Mouse (Mus musculus) skeletal muscle tissue, adult 2 months (tissue): ENCODE results near the gene Slc35e3.

ENCODE experiments used
- DNase-seq: peaks from one replicate; pipeline ENCODE4 v3.0.0-alpha.2; 2012; ENCODE audit warnings: low read depth, low spot score

Gene Slc35e3

GRCm38 (mm10) chr10:117698313-117699138, 47.6 kb downstream of the Slc35e3 start:
- DNase-seq, result no peak

GRCm38 (mm10) chr10:117697561-117698115, 48.5 kb downstream of the Slc35e3 start:
- DNase-seq, result no peak

GRCm38 (mm10) chr10:117696827-117697560, 49.2 kb downstream of the Slc35e3 start:
- DNase-seq, result no peak

GRCm38 (mm10) chr10:117696021-117696826, 49.9 kb downstream of the Slc35e3 start:
- no peak for DNase-seq

GRCm38 (mm10) chr10:117695605-117696004, 50.6 kb downstream of the Slc35e3 start:
- DNase-seq, result no peak

GRCm38 (mm10) chr10:117695027-117695426, 51.1 kb downstream of the Slc35e3 start:
- no peak for DNase-seq

- no peak for DNase-seq
These were observed 51.8 kb downstream of the Slc35e3 start for GRCm38 (mm10) chr10:117694255-117694953.

GRCm38 (mm10) chr10:117692953-117693352, 53.2 kb downstream of the Slc35e3 start:
- no peak for DNase-seq

- no peak for DNase-seq
These were observed 54.0 kb downstream of the Slc35e3 start for GRCm38 (mm10) chr10:117692173-117692572.

GRCm38 (mm10) chr10:117691389-117691968, 54.7 kb downstream of the Slc35e3 start:
- no peak for DNase-seq

- DNase-seq, result no peak
These were observed 55.3 kb downstream of the Slc35e3 start for GRCm38 (mm10) chr10:117690770-117691296.

- no peak for DNase-seq
These were observed 56.1 kb downstream of the Slc35e3 start for GRCm38 (mm10) chr10:117690101-117690352.

GRCm38 (mm10) chr10:117689297-117690100, 56.7 kb downstream of the Slc35e3 start:
- no peak for DNase-seq

GRCm38 (mm10) chr10:117688204-117689151, 57.7 kb downstream of the Slc35e3 start:
- no peak for DNase-seq

GRCm38 (mm10) chr10:117687577-117687976, 58.6 kb downstream of the Slc35e3 start:
- DNase-seq, result no peak

GRCm38 (mm10) chr10:117687018-117687417, 59.1 kb downstream of the Slc35e3 start:
- no peak for DNase-seq

- no peak for DNase-seq
These were observed 60.1 kb downstream of the Slc35e3 start for GRCm38 (mm10) chr10:117685849-117686591.
